8 mouse cellular contexts compared by ENCODE assay signal in the genomic region with DNA sequence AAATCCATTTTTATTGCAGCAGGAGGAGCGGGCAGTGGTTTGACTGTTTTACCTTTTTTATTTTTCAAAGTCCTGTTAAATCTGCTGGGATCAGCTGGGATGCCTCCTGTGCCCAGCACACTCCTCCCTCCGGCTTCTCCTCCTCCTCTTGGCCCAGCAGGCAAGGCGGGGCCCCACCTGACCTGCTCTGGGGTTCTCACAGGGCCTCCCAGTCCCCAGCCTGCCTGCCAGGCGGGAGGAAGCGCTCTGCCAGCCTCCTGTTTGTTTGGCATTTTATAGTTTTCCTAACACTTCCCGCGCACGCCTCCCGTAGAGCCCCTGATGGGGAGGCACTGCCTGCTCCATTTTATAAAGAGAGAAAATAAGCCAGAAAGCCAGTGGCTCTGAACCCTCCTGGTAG. TPM values are rescaled to one million over a fixed set of nuclear protein-coding genes. Genes with fewer than 3 reads are reported as not detected.
A peak's percentile ranks its signal among the peaks of the same experiment; 100 is the strongest.
DNase-seq lines count a peak whose midpoint lies in the region; ATAC-seq and TF ChIP-seq lines count a peak whose summit lies in the region.

No protein-coding gene starts in this region.

- H3K27ac ChIP-seq in forebrain, embryonic 10.5 days, result peak overlapping the region; percentile 82
- H3K27ac ChIP-seq in forebrain, embryonic 11.5 days (ENCODE audit: low read depth, low read length), result no peak overlapping the region
- peak overlapping the region; percentile 80 for H3K27ac ChIP-seq in forebrain, embryonic 15.5 days (replicated peaks)
- H3K27ac ChIP-seq in intestine, postnatal 0 days (ENCODE audit: low read depth, low read length), result peak overlapping the region; percentile 82
- peak overlapping the region; percentile 33; the same call in 1 of the 2 replicates for H3K27ac ChIP-seq in liver, embryonic 15.5 days (replicated peaks)

- H3K4me2 ChIP-seq in forebrain, embryonic 11.5 days (ENCODE audit: low read depth, low read length, severe bottlenecking), result no peak overlapping the region
- H3K4me2 ChIP-seq in forebrain, embryonic 15.5 days (replicated peaks), result no peak overlapping the region
- peak overlapping the region; percentile 49 for H3K4me2 ChIP-seq in intestine, postnatal 0 days (replicated peaks; ENCODE audit: low read depth)
- peak overlapping the region; percentile 16 for H3K4me2 ChIP-seq in liver, embryonic 15.5 days

- no peak for DNase-seq in forebrain, embryonic 10.5 days (ENCODE audit: extremely low spot score, low spot score)
- no peak for DNase-seq in forebrain, embryonic 11.5 days (ENCODE audit: low spot score)
- peak; percentile 24 for DNase-seq in adipocyte (ENCODE audit: low spot score)
- DNase-seq in frontal cortex, postnatal 25 days (ENCODE audit: low spot score in 2 of 2), result no peak
- DNase-seq in left cerebral cortex, adult 11 months (ENCODE audit: low spot score), result no peak

- peaks cover 98% of the 10 kb centered on the region for H3K27me3 ChIP-seq in forebrain, embryonic 10.5 days (ENCODE audit: poor library complexity, severe bottlenecking)
- peaks cover 10% of the 10 kb centered on the region for H3K27me3 ChIP-seq in forebrain, embryonic 11.5 days (ENCODE audit: control insufficient read depth, insufficient read depth, low read length)
- no peaks in the 10 kb centered on the region for H3K27me3 ChIP-seq in forebrain, embryonic 15.5 days
- no peaks in the 10 kb centered on the region for H3K27me3 ChIP-seq in intestine, postnatal 0 days (replicated peaks; ENCODE audit: control insufficient read depth, insufficient read depth, low read length)
- peaks cover 70% of the 10 kb centered on the region for H3K27me3 ChIP-seq in liver, embryonic 15.5 days

- no peak for TF ChIP-seq CTCF in intestine, postnatal 0 days (IDR thresholded peaks at IDR 0.05; ENCODE audit: low read depth)

- ATAC-seq in forebrain, embryonic 11.5 days (replicated peaks; ENCODE audit: low FRiP score), result no peak
- peak; percentile 24; the same call in 1 of the 2 replicates for ATAC-seq in forebrain, embryonic 15.5 days (replicated peaks)
- peak; percentile 71 for ATAC-seq in intestine, postnatal 0 days
- no peak for ATAC-seq in liver, embryonic 15.5 days (ENCODE audit: insufficient read depth)

- no peak overlapping the region; the same call in 1 of the 2 replicates for H3K9ac ChIP-seq in forebrain, embryonic 11.5 days (ENCODE audit: low read length)
- no peak overlapping the region for H3K9ac ChIP-seq in forebrain, embryonic 15.5 days (replicated peaks)
- H3K9ac ChIP-seq in intestine, postnatal 0 days (ENCODE audit: low read depth, low read length), result peak overlapping the region; percentile 37; the same call in 1 of the 2 replicates
- no peak overlapping the region for H3K9ac ChIP-seq in liver, embryonic 15.5 days

- H3K4me1 ChIP-seq in forebrain, embryonic 10.5 days, result peaks cover 96% of the 10 kb centered on the region
- peaks cover 52% of the 10 kb centered on the region for H3K4me1 ChIP-seq in forebrain, embryonic 11.5 days (replicated peaks; ENCODE audit: control insufficient read depth, insufficient read depth, low read length)
- H3K4me1 ChIP-seq in forebrain, embryonic 15.5 days, result peaks cover 92% of the 10 kb centered on the region
- peaks cover 19% of the 10 kb centered on the region for H3K4me1 ChIP-seq in intestine, postnatal 0 days (replicated peaks; ENCODE audit: control insufficient read depth, insufficient read depth, low read length)
- peaks cover 24% of the 10 kb centered on the region for H3K4me1 ChIP-seq in liver, embryonic 15.5 days (replicated peaks)

- peak overlapping the region; percentile 15; the same call in 1 of the 2 replicates for H3K4me3 ChIP-seq in forebrain, embryonic 10.5 days
- no peak overlapping the region for H3K4me3 ChIP-seq in forebrain, embryonic 11.5 days (ENCODE audit: low read depth, low read length)
- H3K4me3 ChIP-seq in forebrain, embryonic 15.5 days, result no peak overlapping the region
- H3K4me3 ChIP-seq in intestine, postnatal 0 days (ENCODE audit: low read depth, low read length), result peak overlapping the region; percentile 12; the same call in 1 of the 2 replicates
- no peak overlapping the region for H3K4me3 ChIP-seq in liver, embryonic 15.5 days (replicated peaks)

- 14% methylated on average over 9 of the region's 9 CpGs for WGBS in forebrain, embryonic 10.5 days
- WGBS in forebrain, embryonic 11.5 days, result 13% methylated on average over 9 of the region's 9 CpGs
- 9% methylated on average over 9 of the region's 9 CpGs for WGBS in forebrain, embryonic 15.5 days
- 16% methylated on average over 9 of the region's 9 CpGs for WGBS in intestine, postnatal 0 days
- 31% methylated on average over 9 of the region's 9 CpGs for WGBS in liver, embryonic 15.5 days (ENCODE audit: insufficient replicate concordance)

- H3K9me3 ChIP-seq in forebrain, embryonic 10.5 days, result no peaks in the 10 kb centered on the region
- no peaks in the 10 kb centered on the region for H3K9me3 ChIP-seq in forebrain, embryonic 11.5 days (ENCODE audit: control insufficient read depth, low read length)
- no peaks in the 10 kb centered on the region for H3K9me3 ChIP-seq in forebrain, embryonic 15.5 days
- no peaks in the 10 kb centered on the region for H3K9me3 ChIP-seq in intestine, postnatal 0 days (ENCODE audit: control insufficient read depth)
- H3K9me3 ChIP-seq in liver, embryonic 15.5 days (replicated peaks), result no peaks in the 10 kb centered on the region

- no peaks in the 10 kb centered on the region for H3K36me3 ChIP-seq in forebrain, embryonic 10.5 days (replicated peaks)
- H3K36me3 ChIP-seq in forebrain, embryonic 11.5 days (ENCODE audit: control insufficient read depth, insufficient read depth, low read length), result no peaks in the 10 kb centered on the region
- no peaks in the 10 kb centered on the region for H3K36me3 ChIP-seq in forebrain, embryonic 15.5 days
- no peaks in the 10 kb centered on the region for H3K36me3 ChIP-seq in intestine, postnatal 0 days (ENCODE audit: control insufficient read depth, insufficient read depth)
- no peaks in the 10 kb centered on the region for H3K36me3 ChIP-seq in liver, embryonic 15.5 days (replicated peaks)

RNA-seq across cellular contexts. Expression of gene Flrt1, which starts 30.5 kb away (rescaled TPM):
- polyA plus RNA-seq in forebrain, embryonic 10.5 days (2016; fragmentation: Nextera tagmentation; extraction: Ambion mirVana), result 4.0 and 4.8 TPM in 2 replicates
- polyA plus RNA-seq in forebrain, embryonic 11.5 days (2014; fragmentation: Nextera tagmentation; extraction: Ambion mirVana), result 7.7 and 9.0 TPM in 2 replicates
- polyA plus RNA-seq in forebrain, embryonic 15.5 days (2015; fragmentation: Nextera tagmentation; extraction: Ambion mirVana), result 14.9 and 18.9 TPM in 2 replicates
- 0.75 and 0.82 TPM in 2 replicates for polyA plus RNA-seq in intestine, postnatal 0 days (2015; fragmentation: Nextera tagmentation; extraction: Ambion mirVana)
- 0.17 TPM in 2 replicates for polyA plus RNA-seq in liver, embryonic 15.5 days (2015; fragmentation: Nextera tagmentation; extraction: Ambion mirVana)

Comparison
In these comparisons a context has a peak if more than half of its experiments do, and no peak if none do; other contexts are left out.
1. H3K4me3 ChIP-seq: peak in forebrain, embryonic 10.5 days (single experiment) and intestine, postnatal 0 days (single experiment); none in forebrain, embryonic 11.5 days (single experiment), forebrain, embryonic 15.5 days (single experiment) and liver, embryonic 15.5 days (single experiment).
2. ATAC-seq: peak in forebrain, embryonic 15.5 days (single experiment) and intestine, postnatal 0 days (single experiment); none in forebrain, embryonic 11.5 days (single experiment) and liver, embryonic 15.5 days (single experiment).
3. H3K4me2 ChIP-seq: peak in intestine, postnatal 0 days (single experiment) and liver, embryonic 15.5 days (single experiment); none in forebrain, embryonic 11.5 days (single experiment) and forebrain, embryonic 15.5 days (single experiment).